Mouse (Mus musculus): ENCODE measurements around the gene Fstl1. TPM values are rescaled to one million over a fixed set of nuclear protein-coding genes. Genes with fewer than 3 reads are reported as not detected.

The Fstl1 gene
- polyA plus RNA-seq, 1 experiment, result 25.8 TPM

GRCm38 (mm10) chr16:37740076-37740475, 36.6 kb upstream of the Fstl1 start:
- no peak for DNase-seq
- TF ChIP-seq CTCF (conservative IDR thresholded peaks at IDR 0.05; ENCODE audit: insufficient read depth, insufficient read length, low read depth, low read length) (no peak), POLR2A (IDR thresholded peaks at IDR 0.05; ENCODE audit: low read depth, low read length) (no peak)
- WGBS, result 83% methylated on average over 2 of the region's 2 CpGs
- Histone ChIP-seq H3K4me1 (ENCODE audit: control insufficient read depth, insufficient read depth, low read length) (no peaks in the 10 kb centered on the region), H3K36me3 (ENCODE audit: control insufficient read depth, insufficient read depth, low read length) (no peaks in the 10 kb centered on the region), H3K27ac (ENCODE audit: insufficient read depth, low read depth, low read length) (no peak overlapping the region), H3K27me3 (replicated peaks; ENCODE audit: control insufficient read depth, insufficient read depth, low read length) (no peaks in the 10 kb centered on the region), H3K4me3 (ENCODE audit: insufficient read depth, low read depth, low read length) (no peak overlapping the region)

- H3K4me1 ChIP-seq (ENCODE audit: control insufficient read depth, insufficient read depth, low read length), result no peaks in the 10 kb centered on the region
- 66% methylated on average over 4 of the region's 4 CpGs for WGBS
Measured at GRCm38 (mm10) chr16:37742266-37742665, 34.4 kb upstream of the Fstl1 start.

GRCm38 (mm10) chr16:37752876-37753275, 23.8 kb upstream of the Fstl1 start:
- no peaks in the 10 kb centered on the region for H3K36me3 ChIP-seq (ENCODE audit: control insufficient read depth, insufficient read depth, low read length)
- no peak overlapping the region for H3K27ac ChIP-seq (ENCODE audit: insufficient read depth, low read depth, low read length)
- WGBS, result 50% methylated on average over 2 of the region's 2 CpGs
- H3K4me1 ChIP-seq (ENCODE audit: control insufficient read depth, insufficient read depth, low read length), result no peaks in the 10 kb centered on the region
- no peaks in the 10 kb centered on the region for H3K27me3 ChIP-seq (replicated peaks; ENCODE audit: control insufficient read depth, insufficient read depth, low read length)
- TF ChIP-seq CTCF (conservative IDR thresholded peaks at IDR 0.05; ENCODE audit: insufficient read depth, insufficient read length, low read depth, low read length) (no peak), POLR2A (IDR thresholded peaks at IDR 0.05; ENCODE audit: low read depth, low read length) (no peak)
- DNase-seq, result peak; percentile 50
- no peak overlapping the region for H3K4me3 ChIP-seq (ENCODE audit: insufficient read depth, low read depth, low read length)

More at GRCm38 (mm10) chr16:37742266-37742665, 34.4 kb upstream of the Fstl1 start:
- no peak for DNase-seq
- Histone ChIP-seq H3K27me3 (replicated peaks; ENCODE audit: control insufficient read depth, insufficient read depth, low read length) (no peaks in the 10 kb centered on the region), H3K27ac (ENCODE audit: insufficient read depth, low read depth, low read length) (no peak overlapping the region), H3K4me3 (ENCODE audit: insufficient read depth, low read depth, low read length) (no peak overlapping the region), H3K36me3 (ENCODE audit: control insufficient read depth, insufficient read depth, low read length) (no peaks in the 10 kb centered on the region)
- TF ChIP-seq CTCF (conservative IDR thresholded peaks at IDR 0.05; ENCODE audit: insufficient read depth, insufficient read length, low read depth, low read length), result no peak
- TF ChIP-seq POLR2A (IDR thresholded peaks at IDR 0.05; ENCODE audit: low read depth, low read length), result no peak

DNA sequence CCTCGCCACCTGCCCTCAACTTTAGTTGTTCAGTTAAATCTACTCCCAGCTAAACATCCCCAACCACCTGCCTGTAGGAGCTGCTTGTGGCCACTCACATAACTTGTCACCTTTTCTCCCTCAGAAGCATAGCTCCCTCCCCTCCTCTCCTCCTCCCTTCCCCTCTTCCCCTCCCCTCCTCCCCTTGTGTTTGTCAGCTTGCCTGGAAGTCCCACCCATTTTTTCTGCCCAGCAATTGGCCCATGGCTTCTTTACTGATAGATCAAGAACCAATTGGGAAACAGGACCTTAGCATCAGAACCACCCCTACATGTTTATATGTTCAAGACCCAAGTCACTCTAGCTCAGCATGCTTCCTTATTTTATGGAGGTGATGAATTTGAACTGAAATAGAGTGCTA, 22.9 kb upstream of the Fstl1 start:
- TF ChIP-seq CTCF (conservative IDR thresholded peaks at IDR 0.05; ENCODE audit: insufficient read depth, insufficient read length, low read depth, low read length) (no peak), POLR2A (IDR thresholded peaks at IDR 0.05; ENCODE audit: low read depth, low read length) (no peak)
- no peaks in the 10 kb centered on the region for H3K27me3 ChIP-seq (replicated peaks; ENCODE audit: control insufficient read depth, insufficient read depth, low read length)
- H3K4me1 ChIP-seq (ENCODE audit: control insufficient read depth, insufficient read depth, low read length), result no peaks in the 10 kb centered on the region
- no peak for DNase-seq
- H3K4me3 ChIP-seq (ENCODE audit: insufficient read depth, low read depth, low read length), result no peak overlapping the region
- H3K27ac ChIP-seq (ENCODE audit: insufficient read depth, low read depth, low read length), result no peak overlapping the region
- 94% methylated on average over 1 of the region's 1 CpGs for WGBS
- H3K36me3 ChIP-seq (ENCODE audit: control insufficient read depth, insufficient read depth, low read length), result no peaks in the 10 kb centered on the region

- Histone ChIP-seq H3K27me3 (replicated peaks; ENCODE audit: control insufficient read depth, insufficient read depth, low read length) (no peaks in the 10 kb centered on the region), H3K4me1 (ENCODE audit: control insufficient read depth, insufficient read depth, low read length) (no peaks in the 10 kb centered on the region), H3K4me3 (ENCODE audit: insufficient read depth, low read depth, low read length) (no peak overlapping the region), H3K36me3 (ENCODE audit: control insufficient read depth, insufficient read depth, low read length) (no peaks in the 10 kb centered on the region), H3K27ac (ENCODE audit: insufficient read depth, low read depth, low read length) (no peak overlapping the region)
- TF ChIP-seq CTCF (conservative IDR thresholded peaks at IDR 0.05; ENCODE audit: insufficient read depth, insufficient read length, low read depth, low read length) (no peak), POLR2A (IDR thresholded peaks at IDR 0.05; ENCODE audit: low read depth, low read length) (no peak)
- WGBS, result 60% methylated on average over 4 of the region's 4 CpGs
- peak; percentile 50 for DNase-seq
Measured at GRCm38 (mm10) chr16:37754483-37754882, 22.2 kb upstream of the Fstl1 start.

DNA sequence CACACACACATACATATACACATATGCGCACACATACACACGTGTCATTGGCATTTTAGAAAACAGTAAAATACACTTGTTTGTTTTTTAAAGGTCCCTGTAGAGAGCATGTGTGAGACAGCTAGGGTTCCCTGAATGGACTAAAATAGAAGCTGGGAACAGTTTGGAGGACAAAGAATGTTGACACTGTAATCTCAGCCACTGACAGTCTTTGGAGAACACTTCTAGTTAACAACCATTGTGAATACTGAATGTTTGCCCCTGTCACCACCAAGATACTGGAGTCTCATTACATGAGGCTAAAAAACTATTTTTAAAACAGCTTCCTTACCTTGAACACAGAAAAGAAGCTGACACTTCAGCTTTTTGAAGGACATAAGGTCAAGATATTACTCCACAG, 19.4 kb upstream of the Fstl1 start:
- 90% methylated on average over 2 of the region's 2 CpGs for WGBS

GRCm38 (mm10) chr16:37763797-37764196, 12.9 kb upstream of the Fstl1 start:
- Histone ChIP-seq H3K27ac (ENCODE audit: insufficient read depth, low read depth, low read length) (no peak overlapping the region), H3K36me3 (ENCODE audit: control insufficient read depth, insufficient read depth, low read length) (no peaks in the 10 kb centered on the region), H3K4me1 (ENCODE audit: control insufficient read depth, insufficient read depth, low read length) (no peaks in the 10 kb centered on the region), H3K27me3 (replicated peaks; ENCODE audit: control insufficient read depth, insufficient read depth, low read length) (no peaks in the 10 kb centered on the region), H3K4me3 (ENCODE audit: insufficient read depth, low read depth, low read length) (no peak overlapping the region)
- no peak for DNase-seq
- TF ChIP-seq CTCF (conservative IDR thresholded peaks at IDR 0.05; ENCODE audit: insufficient read depth, insufficient read length, low read depth, low read length), result no peak
- TF ChIP-seq POLR2A (IDR thresholded peaks at IDR 0.05; ENCODE audit: low read depth, low read length), result no peak
- WGBS, result 58% methylated on average over 5 of the region's 5 CpGs

More for the DNA sequence above, 19.4 kb upstream of the Fstl1 start:
- Histone ChIP-seq H3K4me1 (ENCODE audit: control insufficient read depth, insufficient read depth, low read length) (no peaks in the 10 kb centered on the region), H3K4me3 (ENCODE audit: insufficient read depth, low read depth, low read length) (no peak overlapping the region), H3K36me3 (ENCODE audit: control insufficient read depth, insufficient read depth, low read length) (no peaks in the 10 kb centered on the region), H3K27ac (ENCODE audit: insufficient read depth, low read depth, low read length) (no peak overlapping the region), H3K27me3 (replicated peaks; ENCODE audit: control insufficient read depth, insufficient read depth, low read length) (no peaks in the 10 kb centered on the region)
- no peak for DNase-seq
- no peak for TF ChIP-seq POLR2A (IDR thresholded peaks at IDR 0.05; ENCODE audit: low read depth, low read length)
- no peak for TF ChIP-seq CTCF (conservative IDR thresholded peaks at IDR 0.05; ENCODE audit: insufficient read depth, insufficient read length, low read depth, low read length)
